Mouse (Mus musculus) frontal cortex, postnatal 14 days (tissue): ENCODE results near the gene Asap2.

ENCODE experiments used
- DNase-seq, 2 experiments: peaks; one replicate each; pipeline ENCODE4 v3.0.0; 2022; ENCODE audit warnings: low spot score in 2 of 2

The Asap2 gene

DNA sequence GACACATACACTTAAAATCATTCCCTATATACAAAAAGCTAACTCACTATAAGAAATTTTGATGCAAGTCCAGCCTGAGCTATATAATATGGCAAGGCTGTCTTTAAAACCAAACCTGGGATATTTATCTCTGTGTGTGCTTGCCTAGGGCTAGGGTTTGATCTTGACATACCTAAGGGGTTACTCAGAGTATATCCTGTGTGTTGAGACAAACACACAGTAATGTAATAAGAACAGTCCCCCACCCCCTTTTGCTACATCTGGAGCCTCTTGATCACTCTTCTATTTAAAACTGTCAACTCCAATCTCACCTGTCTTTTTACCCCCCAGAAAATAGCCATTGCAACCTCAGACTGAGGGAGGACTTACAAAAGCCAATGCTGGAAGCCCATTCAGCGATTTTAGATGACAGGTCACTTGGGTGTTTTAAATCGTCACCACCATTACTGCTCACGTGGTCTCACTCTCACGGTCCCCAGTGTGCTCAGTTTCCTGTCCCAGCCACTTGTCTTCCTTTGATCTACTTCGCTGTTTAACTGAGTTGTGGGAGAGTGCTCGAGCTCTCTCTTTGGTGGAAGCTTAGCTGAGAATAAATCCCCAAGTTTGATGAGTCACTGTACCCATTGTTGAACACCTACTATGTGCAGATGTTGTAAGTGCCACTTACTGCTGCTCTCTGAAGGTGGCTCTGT, 176.8 kb downstream of the Asap2 start:
- no peak for DNase-seq

GRCm38 (mm10) chr12:21167741-21168140, 177.5 kb downstream of the Asap2 start:
- DNase-seq: no peak

GRCm38 (mm10) chr12:21168149-21168548, 177.9 kb downstream of the Asap2 start:
- DNase-seq: no peak

DNA sequence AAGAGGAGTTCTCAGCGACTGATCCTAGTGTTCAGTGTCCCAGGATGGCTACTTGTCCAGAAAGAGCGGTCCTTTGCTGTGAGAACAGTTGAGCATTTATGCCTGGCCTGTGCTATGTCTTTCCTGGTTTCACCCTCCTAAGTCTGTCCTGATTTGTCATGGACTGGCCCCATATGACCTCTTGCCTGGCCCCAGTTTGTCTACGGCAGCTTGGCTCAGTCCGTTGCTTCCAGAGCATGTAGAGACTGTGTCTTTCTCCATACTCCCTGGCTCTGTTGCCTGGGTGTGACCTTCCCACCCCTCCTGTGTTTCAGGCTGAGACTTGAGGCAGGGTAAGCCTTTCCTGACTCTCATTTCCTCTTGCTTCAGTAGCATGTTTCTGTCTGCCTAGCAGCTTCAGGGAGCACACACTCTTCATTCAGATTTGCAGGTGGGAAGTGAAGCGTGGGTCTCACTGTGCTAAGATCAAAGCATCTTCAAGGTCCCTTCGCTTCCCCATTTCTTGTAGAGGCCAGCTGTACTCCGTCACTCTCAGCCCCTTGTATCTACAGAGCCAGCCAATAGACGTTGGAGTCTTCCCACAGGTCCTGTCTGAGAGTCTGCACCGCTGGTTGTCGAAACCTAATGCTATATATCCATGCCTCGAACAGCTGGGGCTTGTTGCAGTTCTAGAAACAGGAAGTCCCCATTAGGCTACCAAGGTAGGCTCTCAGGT, 181.7 kb downstream of the Asap2 start:
- DNase-seq: no peak

GRCm38 (mm10) chr12:21173847-21174412, 183.7 kb downstream of the Asap2 start:
- DNase-seq: no peak

GRCm38 (mm10) chr12:21176399-21176798, 186.1 kb downstream of the Asap2 start:
- DNase-seq: no peak

- DNase-seq: no peak
Observed at GRCm38 (mm10) chr12:21177123-21177698, 187.0 kb downstream of the Asap2 start.

DNA sequence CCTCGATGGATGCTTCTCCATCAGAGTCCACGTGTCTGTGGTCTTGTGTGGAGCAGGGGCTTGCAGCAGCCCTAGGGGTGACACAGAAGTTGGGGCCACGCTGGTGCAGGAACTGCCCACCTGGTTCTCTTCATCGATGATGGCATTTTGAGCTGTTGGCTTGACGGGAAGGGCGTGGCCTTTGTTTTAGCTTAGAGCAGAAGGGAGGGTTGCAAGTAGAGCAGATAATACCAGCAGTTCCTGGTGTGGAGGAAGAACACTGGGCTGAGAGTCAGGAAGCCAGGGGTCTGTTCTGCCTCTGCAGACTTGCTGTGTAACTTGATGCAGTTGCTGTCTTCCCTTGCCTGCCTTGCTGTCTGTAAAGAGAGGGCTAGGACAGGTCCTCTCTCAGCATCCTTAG, 189.8 kb downstream of the Asap2 start:
- DNase-seq: no peak

DNA sequence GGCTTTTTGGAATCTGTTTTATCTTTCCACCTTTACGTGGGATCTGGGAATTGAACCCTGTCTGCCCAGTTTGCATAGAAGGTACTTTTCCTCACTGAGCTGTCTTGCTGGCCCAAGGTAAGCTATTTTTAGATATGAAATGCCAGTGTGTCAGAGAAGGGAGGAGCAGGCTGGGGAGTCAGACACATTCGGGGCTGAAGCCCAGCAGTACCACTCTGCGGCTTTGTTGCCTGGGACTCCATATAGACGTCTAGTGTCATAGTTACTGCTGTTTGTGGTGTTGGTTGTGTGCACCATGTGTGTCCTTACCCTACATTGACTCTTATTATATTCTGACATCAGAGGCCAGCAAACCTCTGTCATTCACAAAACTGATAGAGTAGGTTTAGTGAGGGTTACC, 192.5 kb downstream of the Asap2 start:
- DNase-seq: no peak

- no peak for DNase-seq
Observed at GRCm38 (mm10) chr12:21183321-21183720, 193.1 kb downstream of the Asap2 start.

- no peak for DNase-seq
Observed at GRCm38 (mm10) chr12:21186145-21186544, 195.9 kb downstream of the Asap2 start.

DNA sequence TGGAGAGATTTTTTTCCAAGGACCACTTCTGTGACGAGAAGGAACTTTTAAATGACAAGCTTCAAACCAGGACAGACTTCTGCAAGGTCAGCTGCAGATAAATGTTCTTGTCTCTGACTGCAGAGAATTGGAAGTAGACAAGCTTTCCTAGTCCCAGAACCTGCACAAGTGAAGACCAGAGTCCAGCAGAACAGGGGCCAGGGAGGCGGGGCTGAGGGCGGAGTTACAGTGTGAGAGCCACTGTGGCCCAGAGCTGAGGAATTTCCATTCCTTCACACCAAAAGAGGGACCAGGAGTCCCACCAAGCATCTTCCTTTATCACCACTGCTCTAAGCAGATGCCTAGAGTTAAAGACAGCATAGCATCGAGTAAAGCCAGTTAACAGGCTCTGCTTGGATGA, 198.6 kb downstream of the Asap2 start:
- no peak for DNase-seq

DNA sequence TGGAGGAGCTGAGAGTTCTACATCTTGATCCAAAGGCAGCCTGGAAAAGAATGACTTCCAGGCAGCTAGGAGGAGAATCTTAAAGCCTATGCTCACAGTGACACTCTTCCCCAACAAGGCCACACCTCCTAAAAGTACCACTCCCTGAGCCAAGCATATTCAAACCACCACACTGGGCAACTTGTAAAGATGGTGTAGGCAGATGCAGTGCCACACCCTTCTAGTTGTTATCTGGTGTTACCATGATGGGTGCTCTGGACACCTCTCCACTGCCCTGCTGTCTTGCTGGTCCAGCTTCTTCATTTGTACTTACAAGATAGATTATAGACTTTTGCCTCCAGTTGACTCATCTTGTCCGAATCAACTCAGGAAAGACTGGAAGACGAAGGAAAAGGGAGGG, 201.3 kb downstream of the Asap2 start:
- no peak for DNase-seq

DNA sequence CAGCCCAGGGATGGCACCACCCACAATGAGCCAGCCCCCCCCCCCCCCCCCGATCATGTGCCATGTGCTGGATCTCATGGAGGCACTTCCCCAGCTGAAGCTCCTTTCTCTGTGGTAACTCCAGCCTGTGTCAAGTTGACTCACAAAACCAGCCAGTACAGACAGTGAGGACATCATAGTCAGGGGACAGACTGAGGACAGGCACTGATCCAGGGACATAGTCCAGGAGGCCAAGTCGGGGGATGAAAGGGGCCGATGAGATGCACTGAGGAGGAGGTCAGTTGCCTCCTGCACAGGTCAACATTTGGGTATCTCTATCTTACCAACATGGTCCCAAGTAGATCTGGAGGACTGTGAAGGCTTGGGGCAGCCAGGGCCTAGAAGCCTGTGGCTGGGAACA, 205.2 kb downstream of the Asap2 start:
- no peak for DNase-seq

- DNase-seq: no peak
Observed at GRCm38 (mm10) chr12:21196420-21196819, 206.2 kb downstream of the Asap2 start.

DNA sequence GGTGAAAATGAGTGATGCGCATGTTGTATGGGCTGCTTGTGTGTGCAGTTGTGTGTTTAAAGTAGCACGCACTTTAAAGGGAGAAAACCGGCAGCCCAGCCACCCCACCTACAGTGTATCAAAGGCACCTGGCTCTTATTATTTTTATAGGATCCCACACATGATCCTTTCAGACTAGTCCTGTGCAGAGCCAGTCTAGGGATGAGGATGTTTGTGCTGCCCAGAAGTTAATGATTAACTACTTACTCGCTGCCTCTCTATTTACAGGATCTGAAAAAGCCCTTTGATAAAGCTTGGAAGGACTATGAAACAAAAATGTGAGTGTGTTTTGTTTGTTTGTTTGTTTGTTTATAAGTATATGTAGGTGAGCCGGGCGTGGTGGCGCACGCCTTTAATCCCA, 210.4 kb downstream of the Asap2 start:
- DNase-seq: no peak

DNA sequence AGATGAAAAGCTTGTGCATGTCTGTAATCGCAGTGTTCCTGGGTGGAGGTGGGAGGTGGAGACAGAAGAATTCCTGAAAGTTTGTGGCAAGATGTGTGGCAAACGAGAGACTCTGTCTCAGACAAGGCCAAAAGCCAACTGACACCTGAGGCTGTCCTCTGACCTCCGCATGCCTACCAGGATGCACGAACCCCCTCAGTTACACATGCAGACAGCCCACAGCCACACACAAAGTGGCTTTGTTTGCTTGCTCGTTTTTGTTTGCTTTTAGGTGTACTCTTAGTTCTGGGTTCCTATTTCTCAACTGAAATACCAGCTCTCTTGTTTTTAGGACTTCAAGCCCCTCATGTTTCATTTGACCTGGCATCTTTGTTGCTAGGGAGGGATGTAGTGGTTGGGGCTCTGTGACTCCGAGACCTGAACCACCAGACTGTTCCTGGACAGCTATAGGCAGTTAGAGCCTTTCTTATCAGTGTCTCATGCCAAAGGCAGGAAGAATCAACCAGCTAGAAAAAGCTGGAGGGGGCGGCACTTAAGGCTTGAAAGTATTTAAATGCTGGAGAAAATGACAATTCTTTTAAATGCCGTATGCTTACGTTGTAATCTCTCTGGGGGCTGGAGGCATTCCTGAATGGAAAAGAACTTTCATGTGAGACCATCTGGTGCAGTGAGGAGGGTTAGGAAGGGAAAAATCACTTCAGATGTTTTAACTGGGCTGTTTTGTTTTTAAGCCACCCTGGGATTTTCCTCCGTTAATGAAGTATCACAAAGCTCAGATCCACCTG, 211.4 kb downstream of the Asap2 start:
- no peak for DNase-seq

- no peak for DNase-seq
Observed at GRCm38 (mm10) chr12:21204701-21205312, 214.5 kb downstream of the Asap2 start.

DNA sequence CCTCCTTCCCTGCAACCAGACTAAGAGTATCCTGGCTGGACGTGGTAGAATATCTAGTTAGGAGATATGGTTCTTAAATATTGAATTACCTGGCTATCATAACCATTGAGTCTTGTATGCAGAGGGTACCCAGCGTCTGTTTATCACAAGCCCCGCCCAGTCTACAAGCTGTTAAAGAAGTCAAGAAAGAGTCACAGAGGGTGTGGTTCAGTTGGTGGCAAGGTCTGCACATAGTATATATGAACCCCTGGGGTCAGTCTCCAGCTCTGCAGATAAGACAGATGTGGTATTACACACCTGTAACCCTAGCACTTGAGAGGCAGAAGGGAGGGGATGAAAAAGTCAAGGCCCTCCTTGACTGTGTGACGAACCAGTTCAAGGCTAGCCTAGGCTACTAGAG, 215.5 kb downstream of the Asap2 start:
- DNase-seq: no peak

DNA sequence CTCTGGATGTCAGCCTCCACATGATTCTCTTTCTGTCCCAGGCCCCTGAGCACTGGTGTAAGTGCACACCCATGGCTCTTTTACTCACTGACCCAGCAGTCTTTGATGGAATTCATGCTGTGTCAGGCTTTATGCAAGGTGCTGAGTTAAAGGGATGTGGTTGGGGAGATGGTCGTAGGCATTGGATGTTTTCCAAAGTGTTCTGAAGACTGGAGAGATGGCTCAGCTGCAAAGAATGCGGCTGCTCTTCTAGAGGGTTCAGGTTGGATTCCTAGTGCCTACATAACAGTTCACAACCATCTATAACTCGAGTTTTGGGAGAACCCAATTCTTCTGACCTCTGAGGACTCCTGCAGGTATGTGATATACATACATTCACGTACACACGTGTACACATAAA, 217.2 kb downstream of the Asap2 start:
- DNase-seq: no peak

DNA sequence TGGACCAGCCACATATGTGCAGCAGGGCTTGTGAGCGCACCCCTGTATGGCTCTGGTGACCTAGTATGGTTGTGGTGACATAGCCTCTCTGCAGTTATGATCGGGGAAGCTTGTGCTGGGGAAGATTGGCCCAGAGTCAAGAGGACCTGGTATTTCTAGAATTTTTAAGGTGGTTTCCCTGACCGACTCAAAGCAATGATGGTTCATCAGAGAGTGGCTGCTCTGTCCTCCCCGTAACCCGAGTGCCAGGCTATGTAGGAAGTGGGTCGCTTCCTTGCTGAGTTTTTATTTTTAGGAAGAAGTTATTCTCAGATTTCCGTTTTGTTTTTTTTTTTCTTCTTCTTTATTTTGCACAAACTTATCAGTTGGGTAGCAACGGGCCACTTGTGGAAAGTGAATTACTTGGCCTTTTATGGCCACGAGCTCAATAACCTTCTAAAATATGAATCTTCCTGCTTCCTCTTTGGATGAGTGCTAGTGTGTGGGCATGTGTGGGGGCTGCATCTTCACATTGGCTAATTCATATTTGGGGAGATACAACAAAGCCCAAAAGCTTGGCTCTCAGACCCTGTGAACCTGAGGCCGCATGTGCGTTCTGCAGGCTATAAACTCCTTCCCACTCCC, 218.0 kb downstream of the Asap2 start:
- DNase-seq: no peak
